ENCODE assay signal across 15 mouse cellular contexts in genomic region chr12:91305769-91306168, GRCm38 (mm10).
"Had no signal": no experiment of that assay in that cellular context is flagged by ENCODE, and none has a peak within 500 bp of the region (broad histone marks: within the 10 kb centered on the region; RNA-seq: fewer than 3 reads in every experiment).

No protein-coding gene starts in this region.

- H3K27ac ChIP-seq: kidney, postnatal 0 days; layer of hippocampus, adult 2 months; limb, embryonic 15.5 days; liver, embryonic 12.5 days; lung, embryonic 15.5 days; midbrain, embryonic 12.5 days; stomach, embryonic 15.5 days had no signal

- DNase-seq: kidney, adult 11 months; kidney, adult 9 months; kidney, postnatal 4 days; left cerebral cortex, postnatal 4 days; lung, postnatal 14 days; retina, postnatal 1 day; right cerebral cortex, postnatal 14 days; thymus, postnatal 4 days had no signal

- H3K36me3 ChIP-seq: limb, embryonic 15.5 days; lung, embryonic 15.5 days; midbrain, embryonic 12.5 days; stomach, embryonic 15.5 days had no signal

- H3K27me3 ChIP-seq: limb, embryonic 15.5 days; liver, embryonic 12.5 days; lung, embryonic 15.5 days; midbrain, embryonic 12.5 days; stomach, embryonic 15.5 days had no signal

- H3K4me3 ChIP-seq: layer of hippocampus, adult 2 months; limb, embryonic 15.5 days; liver, embryonic 12.5 days; lung, embryonic 15.5 days; midbrain, embryonic 12.5 days; stomach, embryonic 15.5 days had no signal

- ATAC-seq: liver, embryonic 12.5 days had no signal
